Mouse (Mus musculus) adrenal gland, postnatal 4 days (tissue): ENCODE measurements at regions not wholly inside any gene's neighbourhood (a gene's known extent, or its start where the extent isn't known, plus 50 kb on each side); places are given as distances from the start of the nearest gene placed in this dataset.

Experiments used
- DNase-seq, 2 experiments: peaks; one replicate each; pipeline ENCODE4 v3.0.0; 2021 to 2022; ENCODE audit warnings: low spot score in 2 of 2, mixed read lengths in 2 of 2

DNA sequence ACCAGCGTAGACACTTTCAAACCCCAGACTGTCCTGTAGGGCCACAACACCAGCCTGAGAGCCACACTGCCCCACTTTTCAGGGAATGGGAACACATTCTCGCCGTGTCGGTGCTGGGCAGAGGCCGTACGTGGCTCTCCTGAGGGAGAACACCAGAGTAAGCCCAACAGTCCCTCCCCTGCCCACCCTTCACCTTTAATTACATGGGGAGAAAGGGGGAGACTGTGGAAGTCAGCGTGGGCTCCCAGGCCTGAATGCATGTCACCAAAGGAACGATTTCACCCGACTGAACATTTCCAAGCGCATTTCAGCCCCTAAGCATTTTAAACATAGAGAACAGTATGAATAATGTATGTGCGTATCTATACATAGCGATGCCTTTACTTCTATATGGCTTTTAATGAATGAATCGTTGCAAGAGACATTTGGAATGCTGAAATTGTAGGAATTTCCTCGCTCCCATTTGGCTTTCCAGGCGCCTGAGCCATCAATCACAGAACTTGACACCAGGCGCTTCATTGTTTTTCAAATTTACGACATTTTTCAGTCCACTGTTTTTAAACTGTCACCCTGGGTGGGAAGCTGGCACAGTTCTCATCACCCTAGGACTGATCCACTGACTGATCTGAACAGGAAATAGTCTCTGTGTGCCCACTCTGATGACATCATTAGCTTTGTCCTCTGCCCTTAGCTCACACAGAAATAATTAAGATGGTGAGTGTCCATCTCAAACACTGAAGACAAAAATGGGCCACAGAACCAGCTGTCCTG lies 152.3 kb downstream of the Atp23 start:
- DNase-seq = no peak

DNA sequence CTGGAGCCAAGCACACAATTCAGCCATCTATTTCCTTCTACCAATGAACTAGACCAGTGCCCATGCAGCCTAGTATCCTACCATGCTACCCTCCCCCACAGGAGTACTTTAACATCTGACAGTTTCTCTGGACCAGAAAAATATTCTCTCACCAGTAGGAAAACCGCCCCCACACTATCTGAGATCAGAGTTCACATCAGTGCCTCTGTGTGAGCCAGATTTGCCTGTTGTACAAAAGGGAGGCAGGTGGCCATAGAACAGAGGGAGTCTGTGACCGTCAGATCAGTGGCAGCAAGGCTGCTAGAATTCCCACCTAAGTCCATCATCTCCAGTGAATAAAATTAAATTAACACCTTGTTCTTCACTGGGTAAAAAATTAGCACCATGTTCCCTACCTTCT lies 166.5 kb downstream of the Atp23 start:
- no peak for DNase-seq

DNA sequence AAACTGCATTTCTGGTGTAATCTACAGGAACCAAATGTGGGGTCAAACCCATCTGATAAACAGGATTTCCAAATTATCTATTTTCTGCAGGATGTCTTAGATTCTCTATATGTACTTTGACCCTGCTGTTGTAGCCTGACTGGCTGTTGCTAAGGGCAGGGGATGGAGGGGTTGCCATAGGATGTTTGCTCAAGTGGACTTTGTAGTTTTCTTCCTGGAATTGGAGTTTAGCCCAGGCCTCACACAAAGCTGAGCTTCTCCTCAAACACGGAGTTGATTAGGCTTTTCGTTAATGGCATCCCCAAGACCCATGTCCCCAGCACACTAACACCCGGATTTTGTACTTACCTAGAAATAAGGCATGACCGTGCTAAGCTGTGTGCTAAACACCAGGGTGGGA lies 173.3 kb downstream of the Atp23 start:
- no peak for DNase-seq

DNA sequence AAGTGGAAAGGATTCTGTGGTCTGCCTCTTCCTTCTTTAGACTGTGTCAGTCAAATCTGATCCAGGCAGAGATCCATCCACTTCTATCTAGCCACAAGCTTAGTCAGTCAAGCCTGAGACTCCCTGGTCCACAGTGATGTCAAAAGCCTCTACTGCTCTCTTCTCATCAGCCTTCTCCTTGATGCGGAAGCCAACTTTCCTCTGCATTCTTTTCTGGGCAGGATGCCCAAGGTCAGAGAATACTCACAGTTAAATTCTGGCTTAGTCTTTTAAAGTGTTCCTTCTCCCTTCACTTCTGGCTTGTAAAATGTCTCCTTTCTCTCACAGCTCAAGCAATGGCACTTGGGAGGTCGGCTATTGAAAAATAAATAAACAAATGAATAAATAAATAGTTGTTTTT lies 183.2 kb downstream of the Atp23 start:
- DNase-seq = peak in 1 of 2 experiments; percentile 15

DNA sequence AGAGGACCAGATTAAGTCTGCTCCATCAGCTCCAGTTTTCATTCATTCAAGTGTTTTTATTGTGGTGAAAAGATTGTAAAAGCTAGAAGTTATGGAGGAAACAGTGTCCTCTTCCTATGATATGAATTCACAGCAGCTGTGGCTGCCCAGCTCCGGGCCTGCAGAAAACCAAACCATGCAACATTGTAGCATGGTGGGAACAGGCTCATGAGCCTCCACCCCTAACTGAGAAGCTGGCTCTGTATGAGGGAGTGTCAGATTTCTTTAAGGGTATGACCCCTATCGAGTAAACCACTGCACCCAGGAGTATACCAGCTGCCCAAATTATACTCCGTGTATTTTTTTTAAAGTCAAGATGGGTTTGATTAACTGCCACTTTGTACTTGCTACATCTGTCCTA lies 189.4 kb downstream of the Atp23 start:
- no peak for DNase-seq

DNA sequence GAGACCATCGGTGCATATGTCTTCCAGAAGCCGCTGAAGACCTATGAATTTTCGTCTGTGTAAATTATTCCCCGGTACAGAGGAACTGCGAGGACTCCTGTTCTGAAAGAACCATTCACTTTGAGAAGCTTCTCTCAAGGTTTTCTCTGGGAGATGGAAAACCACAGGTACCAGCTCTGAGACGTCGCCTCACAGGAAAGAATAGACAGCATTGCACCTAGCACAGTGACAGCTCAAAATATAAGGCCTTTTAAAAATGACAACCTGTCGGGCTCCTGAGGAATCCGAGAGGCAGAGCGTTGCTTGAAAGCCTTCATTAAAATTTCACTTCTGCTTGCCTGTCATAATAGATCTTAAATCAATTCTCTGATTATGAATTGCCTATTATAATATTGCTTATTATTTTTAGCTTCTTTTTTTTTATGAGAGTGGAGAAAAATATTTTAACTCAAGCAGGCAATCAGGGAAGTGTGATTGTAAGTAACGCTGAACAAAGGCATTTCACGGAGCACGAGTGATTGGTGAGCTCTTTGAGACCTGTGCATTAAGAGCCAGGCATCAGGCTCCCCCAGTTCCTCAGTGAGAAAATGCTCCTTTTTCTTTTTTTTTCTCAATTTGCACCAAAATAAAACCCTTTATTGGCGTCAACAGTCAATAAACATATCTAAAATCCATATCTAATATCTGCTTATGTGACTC lies 191.8 kb downstream of the Atp23 start:
- no peak for DNase-seq

DNA sequence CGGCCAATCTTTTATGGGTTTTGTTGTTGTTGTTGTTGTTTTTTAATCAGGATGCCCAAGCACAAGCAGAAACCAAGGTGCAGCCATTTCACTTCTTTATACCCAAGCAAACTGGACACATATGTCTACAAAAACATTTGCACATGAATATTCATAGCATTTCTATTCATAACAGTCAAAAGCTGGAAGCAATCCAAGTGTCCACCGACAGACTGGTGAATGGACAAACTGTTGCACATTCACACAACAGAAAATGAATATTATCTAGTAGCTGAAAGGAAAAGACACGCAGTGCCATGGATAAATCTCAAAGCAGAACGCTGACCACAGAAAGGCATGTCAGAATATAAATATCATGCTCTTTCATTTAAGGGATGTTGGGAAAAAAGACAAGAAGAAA lies 192.4 kb downstream of the Atp23 start:
- DNase-seq = no peak

DNA sequence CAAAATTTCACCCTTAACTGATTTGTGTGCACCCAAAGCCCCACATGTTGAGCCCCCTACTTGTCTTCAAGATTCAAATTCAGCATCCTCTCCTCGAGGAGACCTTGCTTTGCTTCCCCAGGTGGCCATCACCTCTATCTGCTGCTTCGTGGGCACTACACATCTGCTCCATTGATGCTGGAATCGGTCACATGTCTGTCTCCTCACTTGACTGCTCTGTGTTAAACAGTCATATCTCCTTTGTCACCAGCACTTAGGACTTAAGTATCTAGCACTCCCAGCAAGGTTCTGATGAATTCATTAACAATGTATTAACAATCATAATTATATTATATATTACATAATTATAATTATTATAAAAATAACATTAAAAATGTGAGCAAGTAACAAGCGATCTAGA lies 192.9 kb downstream of the Atp23 start:
- no peak for DNase-seq

DNA sequence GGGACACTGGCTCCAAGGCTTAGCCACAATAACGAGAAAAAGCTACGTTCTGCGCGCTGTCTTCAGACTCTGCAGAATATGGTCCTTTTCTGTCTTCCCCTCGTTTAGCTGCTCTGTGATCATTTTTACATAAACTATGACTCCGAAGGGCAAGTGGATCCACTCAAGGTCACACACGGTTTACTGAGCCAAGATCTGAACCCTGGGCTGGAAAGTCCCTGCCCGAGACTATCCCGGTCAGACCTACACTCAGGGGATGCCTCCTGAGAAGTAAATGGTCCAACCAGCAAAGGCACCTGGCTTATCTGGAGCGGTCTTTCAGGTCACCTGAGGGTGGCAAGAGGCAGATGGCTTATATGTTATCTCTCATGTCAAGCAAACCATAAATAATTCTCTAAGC lies 204.1 kb downstream of the Atp23 start:
- DNase-seq = no peak

DNA sequence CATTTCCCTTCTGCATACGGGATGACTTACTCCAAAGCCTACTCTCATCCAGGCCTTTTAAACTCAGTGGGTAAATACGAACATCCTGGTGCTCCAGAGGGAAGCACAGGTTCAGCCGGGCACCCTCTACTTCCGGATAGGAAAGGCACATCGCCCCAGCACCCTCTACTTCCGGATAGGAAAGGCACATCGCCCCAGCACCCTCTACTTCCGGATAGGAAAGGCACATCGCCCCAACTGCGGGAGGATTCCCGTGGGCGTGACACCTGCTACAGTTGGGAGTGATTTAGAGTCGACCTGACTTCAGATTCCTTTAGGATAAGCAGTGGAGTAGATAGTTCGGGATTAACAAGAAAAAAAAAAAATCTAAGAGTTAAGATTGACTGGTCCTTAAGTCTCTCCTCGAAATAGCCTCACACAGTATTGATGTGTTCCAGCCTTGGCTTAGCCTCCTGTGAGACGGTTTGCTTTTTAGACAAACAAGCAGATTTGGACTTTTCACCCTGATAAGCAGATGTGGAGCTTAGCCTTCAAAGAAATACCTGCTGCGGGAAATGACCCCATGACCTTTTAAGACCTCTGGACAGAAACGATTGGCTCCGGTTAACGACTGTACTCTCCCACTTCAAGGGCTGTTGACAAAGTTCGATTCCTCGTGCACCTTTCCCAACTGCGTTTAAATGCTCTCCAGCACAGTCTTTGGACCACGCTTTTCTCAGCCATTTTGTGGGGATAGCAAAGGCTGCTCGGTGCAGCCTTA lies 210.1 kb downstream of the Atp23 start:
- no peak for DNase-seq

DNA sequence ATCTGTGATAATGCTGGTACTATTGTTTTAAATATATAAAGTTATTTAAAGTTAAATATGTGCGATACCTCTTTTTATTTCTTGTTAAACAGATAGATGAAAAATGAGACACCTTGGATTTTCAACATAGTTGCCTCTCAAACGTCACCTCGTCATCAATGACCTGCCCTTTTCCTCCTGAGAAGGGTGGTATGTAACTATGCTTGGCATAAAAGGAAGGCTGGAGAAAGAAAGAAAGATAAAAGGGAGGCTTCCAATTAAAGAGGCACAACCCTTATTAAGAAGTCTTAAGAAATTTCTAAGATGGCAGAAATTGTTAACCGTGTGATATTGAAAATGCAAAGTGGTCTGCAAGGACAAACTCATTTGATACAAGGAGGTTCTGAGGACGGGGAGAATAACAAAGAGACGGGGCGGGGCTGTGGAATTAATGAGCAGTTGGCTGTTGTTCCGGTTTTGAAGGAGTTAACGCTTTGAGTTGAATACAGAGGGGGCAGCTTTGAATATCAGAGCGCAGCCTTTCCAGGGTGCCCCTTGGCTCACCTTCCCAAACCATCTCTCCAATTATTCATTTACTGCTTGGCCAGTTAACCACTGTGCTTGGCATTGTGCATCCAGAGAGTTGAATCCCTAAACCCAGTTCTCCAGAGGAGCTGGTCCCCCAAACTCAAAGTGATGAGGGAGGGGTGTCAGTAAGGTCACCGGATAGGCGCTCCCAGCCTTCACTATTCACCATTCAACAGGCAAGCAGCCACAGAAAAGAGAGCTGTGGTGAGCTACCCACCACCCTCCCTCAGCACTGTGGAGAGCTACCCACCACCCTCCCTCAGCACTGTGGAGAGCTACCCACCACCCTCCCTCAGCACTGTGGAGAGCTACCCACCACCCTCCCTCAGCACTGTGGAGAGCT lies 220.6 kb downstream of the Atp23 start:
- no peak for DNase-seq

DNA sequence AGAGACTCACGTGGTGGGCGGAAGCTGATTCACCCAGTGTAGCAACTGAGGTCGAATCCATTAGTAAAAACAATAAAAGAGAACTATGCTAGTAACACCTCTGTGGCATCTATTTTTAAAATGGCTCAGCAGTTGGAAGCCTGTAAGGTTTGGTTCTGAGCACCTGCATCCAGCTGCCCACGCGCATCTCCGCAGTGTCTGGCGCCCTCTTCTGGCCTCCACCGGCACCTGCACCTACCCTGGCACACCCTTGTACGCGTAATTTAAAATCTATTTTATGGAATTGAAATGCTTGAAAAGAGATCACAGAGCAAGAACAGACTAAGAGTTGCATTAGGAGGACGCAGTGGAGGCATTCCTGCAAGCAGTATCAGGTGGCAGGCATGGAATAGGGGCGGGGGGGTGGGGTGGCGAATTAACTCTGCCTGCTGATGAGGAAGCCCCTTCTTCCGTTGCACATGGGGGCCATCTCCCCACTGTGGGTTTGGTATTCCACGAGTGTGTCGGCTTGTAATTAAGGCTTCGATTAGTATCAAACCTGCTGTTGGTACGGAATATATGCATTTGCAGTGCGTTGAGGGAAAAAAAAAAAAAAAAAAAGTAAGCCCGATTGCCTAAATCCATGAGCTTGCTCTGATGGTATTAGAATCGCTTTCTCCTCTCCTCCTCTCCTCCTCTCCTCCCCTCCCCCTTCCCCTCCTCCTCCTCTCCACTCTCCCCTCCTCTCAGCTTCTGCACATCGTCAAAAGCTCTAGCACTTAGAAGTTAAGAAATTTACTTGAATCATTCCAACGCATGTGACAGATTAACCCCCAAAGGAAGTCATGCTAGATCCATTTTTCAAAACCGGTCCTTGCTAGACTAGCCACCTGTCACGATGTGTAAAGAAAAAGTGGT lies 221.7 kb downstream of the Atp23 start:
- no peak for DNase-seq

DNA sequence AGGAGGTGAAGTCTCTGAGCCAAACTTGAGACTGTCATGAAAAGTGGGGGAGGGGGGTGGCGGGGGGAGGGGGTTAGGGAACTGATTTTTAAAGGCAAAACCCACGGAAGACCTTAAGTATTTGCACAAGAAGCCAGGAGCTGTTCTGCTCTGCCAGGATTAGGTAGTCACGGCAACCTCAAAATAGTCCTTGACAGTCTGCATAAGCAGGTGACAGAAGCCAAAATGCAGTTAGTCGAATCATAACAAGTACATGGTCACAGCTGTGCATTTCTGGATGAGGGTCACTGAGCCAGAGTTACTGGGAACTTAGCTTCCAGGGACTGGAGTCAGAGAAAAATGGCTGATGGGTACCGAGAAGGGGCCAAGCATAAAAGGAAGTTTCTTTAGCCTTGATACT lies 227.7 kb downstream of the Atp23 start:
- DNase-seq = no peak

DNA sequence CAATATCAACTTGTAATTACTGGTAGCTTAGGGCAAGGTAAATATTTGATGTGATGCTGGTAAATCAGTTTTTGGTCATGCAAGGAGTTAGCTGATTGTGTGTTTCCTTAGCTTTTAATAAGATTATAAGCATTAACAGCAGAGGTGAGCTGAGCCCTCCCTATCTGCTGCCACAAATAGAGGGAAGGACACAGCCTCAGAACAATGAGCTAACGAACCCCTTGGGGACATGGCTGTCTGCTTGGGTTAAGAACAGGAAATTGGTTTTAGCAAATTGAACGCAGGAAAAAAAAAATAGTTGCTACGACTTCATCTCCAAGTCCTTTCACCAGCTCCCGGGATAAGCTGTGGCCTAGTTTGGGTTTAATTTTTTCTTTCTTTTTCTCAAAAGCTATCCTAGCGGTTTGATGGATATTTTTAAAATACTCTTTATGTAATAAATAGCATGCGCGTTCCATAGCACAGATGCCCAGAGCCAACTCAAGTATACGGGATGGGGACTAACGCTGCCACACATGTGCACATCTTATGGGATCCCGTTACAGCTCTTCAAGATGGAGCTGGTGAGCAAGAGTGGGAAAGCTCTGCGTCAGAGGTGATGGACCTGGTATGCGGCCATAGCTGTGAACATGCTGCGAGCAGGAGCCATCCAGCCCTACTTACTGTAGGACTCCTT lies 236.6 kb downstream of the Atp23 start:
- no peak for DNase-seq

DNA sequence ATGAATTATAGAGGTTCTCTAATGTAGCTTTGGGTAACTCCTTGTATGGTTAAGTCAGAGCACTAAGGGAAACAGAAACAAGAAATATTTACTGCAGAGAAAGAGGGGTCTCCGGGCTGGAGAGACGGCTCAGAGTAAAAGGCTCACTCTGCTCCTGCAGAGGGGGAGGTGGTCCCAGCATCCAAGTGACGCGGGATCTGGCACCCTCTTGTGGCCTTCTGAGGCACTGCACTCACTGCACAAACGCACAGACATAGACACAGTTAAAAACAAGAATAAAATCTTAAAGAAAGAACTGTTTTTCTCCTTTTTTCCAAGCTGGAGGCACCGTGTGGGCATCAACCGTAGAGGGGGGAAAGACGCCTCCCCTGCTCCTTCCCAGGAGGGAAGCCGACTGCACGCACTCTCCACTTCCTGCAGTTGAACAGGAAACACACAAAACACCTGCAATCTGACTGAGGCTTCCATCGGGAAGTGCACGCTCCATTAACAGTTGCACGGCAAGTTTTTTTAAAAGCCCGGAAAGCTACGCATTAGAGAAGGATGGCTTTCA lies 237.6 kb downstream of the Atp23 start:
- DNase-seq = no peak

DNA sequence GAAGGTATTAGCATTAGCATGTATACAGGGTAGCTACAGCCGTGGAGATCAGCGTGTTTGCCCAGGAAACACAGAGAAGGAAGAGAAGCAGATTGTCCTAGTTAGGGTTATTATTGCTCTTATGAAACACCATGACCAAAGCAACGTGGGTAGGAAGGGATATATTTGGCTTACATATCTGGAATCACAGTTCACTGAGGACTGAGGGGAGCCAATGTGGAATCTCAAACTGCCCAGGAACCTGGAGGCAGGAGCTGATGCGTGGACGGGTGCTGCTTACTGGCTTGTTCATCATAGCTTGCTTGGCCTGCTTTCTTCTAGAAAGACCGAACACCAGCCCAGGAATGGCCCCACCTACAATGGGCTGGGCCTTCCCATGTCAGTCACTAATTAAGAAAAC lies 238.4 kb downstream of the Atp23 start:
- no peak for DNase-seq

DNA sequence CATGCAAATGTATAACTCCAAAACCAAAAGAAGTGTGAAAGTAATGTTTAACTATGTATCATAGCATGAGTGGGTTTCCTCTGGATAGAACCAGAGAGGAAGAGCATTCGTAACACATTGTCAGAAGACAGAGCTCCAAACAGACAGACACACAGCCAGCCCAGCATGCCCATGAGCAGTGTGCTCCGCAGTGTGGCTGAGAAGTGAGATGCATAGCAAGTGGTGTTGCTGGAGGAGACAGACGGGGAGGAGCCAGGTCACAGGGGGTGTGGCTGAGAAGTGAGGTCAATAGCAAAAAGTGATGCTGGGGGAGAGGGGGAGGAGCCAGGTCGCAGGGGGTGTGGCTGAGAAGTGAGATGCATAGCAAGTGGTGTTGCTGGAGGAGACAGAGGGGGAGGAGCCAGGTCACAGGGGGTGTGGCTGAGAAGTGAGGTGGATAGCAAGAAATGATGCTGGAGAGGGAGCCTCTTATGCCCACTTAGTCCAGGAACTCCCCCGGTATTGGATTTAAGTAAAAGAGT lies 240.0 kb downstream of the Atp23 start:
- no peak for DNase-seq

DNA sequence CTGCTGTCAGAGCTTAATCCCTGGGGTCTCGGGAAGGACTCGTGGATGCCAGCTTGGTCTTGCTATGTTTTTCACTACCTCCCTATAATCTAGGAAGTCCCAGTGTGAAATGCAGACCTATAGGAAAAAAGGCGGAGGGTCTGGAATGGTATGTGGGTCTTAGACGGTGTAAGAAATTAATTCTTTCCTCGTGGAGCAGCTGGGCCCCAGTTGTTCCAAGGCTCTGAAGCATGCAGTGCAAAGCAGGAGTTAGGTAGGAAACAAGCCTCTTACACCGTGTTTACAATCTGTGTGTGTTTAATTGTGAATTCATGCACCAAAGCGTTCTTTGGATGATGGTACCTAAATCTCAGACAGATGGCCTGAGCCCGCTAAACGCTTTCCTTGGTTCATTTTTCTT lies 241.1 kb downstream of the Atp23 start:
- no peak for DNase-seq

DNA sequence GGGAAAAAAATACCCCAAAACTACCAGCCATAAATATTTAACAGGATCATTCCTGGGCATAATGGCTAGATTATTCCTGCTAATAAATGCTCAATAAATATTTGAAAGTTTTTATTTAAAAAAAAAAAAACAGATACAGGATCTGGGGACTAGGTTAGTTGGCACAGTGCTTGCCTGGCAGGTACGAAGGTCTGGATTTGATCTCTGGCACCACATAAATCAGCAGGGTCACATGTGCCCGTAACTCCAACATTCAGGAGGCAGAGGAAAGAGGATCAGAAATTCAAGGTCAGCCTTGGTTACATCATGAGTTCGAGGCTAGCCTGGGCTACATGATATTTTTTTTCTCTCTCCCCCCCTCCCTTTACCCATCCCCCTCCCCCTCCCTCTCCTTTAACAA lies 248.5 kb downstream of the Atp23 start:
- DNase-seq = no peak
